Mouse (Mus musculus) neural tube, embryonic 11.5 days (tissue): ENCODE measurements at regions not wholly inside any gene's neighbourhood (a gene's known extent, or its start where the extent isn't known, plus 50 kb on each side); places are given as distances from the start of the nearest gene placed in this dataset.

Experiments
- ATAC-seq: fragments of 200-750 bp; cut with Nextera tagmentation; 2 replicates; pipeline ENCODE4 v1.8.0; 2017; ENCODE audit warnings: moderate number of reproducible peaks, mild to moderate bottlenecking, moderate TSS enrichment, moderate library complexity; ENCODE audit not compliant: insufficient read depth, low FRiP score, low TSS enrichment
- DNase-seq: peaks from one replicate; pipeline ENCODE4 v3.0.0-alpha.2; 2015; ENCODE audit warnings: low spot score
- H3K27ac ChIP-seq: fragments of 300-500 bp; sonication (generic); 2 replicates; pipeline ENCODE4 v1.5.1; 2014; ENCODE audit warnings: low read depth, mild to moderate bottlenecking, low read length
- H3K27me3 ChIP-seq: fragments of 300-500 bp; sonication (generic); 2 replicates; pipeline ENCODE4 v1.6.1; 2014; ENCODE audit warnings: mild to moderate bottlenecking, low read length, mixed read lengths; ENCODE audit not compliant: control insufficient read depth, insufficient read depth
- H3K36me3 ChIP-seq: fragments of 300-500 bp; sonication (generic); 2 replicates; pipeline ENCODE4 v1.6.1; 2014; ENCODE audit warnings: mild to moderate bottlenecking, low read length, moderate library complexity, mixed read lengths; ENCODE audit not compliant: control insufficient read depth, insufficient read depth
- H3K4me1 ChIP-seq: fragments of 300-500 bp; sonication (generic); 2 replicates; pipeline ENCODE4 v1.6.1; 2014; ENCODE audit warnings: low read length, mixed read lengths; ENCODE audit not compliant: control insufficient read depth, insufficient read depth
- H3K4me2 ChIP-seq: fragments of 300-500 bp; sonication (generic); 2 replicates; pipeline ENCODE4 v1.6.1; 2014; ENCODE audit warnings: low read depth, mild to moderate bottlenecking, moderate library complexity
- H3K4me3 ChIP-seq: fragments of 300-500 bp; sonication (generic); 2 replicates; pipeline ENCODE4 v1.5.1; 2014; ENCODE audit warnings: low read depth, low read length
- H3K9ac ChIP-seq: fragments of 300-500 bp; sonication (generic); 2 replicates; pipeline ENCODE4 v1.6.1; 2014; ENCODE audit warnings: mild to moderate bottlenecking, low read length
- H3K9me3 ChIP-seq: fragments of 300-500 bp; sonication (generic); 2 replicates; pipeline ENCODE4 v1.6.1; 2016; ENCODE audit warnings: low read length; ENCODE audit not compliant: control insufficient read depth
- WGBS: fragments of 180-500 bp; shearing (Covaris S2); extraction: QIAGEN DNeasy Blood & Tissue Kit; methylation state at CpG from one replicate; pipeline ENCODE4 v1.1.7; 2014; 5-methylcytosine and 5-hydroxymethylcytosine counted together

- no peak overlapping the region for H3K4me2 ChIP-seq
- no peaks in the 10 kb centered on the region for H3K36me3 ChIP-seq
- no peak for DNase-seq
- no peak for ATAC-seq
- no peak overlapping the region for H3K9ac ChIP-seq
- H3K4me1 ChIP-seq = no peaks in the 10 kb centered on the region
- no peaks in the 10 kb centered on the region for H3K9me3 ChIP-seq
- no peak overlapping the region for H3K4me3 ChIP-seq
- no peaks in the 10 kb centered on the region for H3K27me3 ChIP-seq
- 71% methylated on average over 1 of the region's 1 CpGs for WGBS
- no peak overlapping the region for H3K27ac ChIP-seq
Measured at GRCm38 (mm10) chr4:142952879-142953278, 259.9 kb downstream of the Prdm2 start.

GRCm38 (mm10) chr4:142947673-142948072 lies 265.1 kb downstream of the Prdm2 start:
- ATAC-seq = no peak
- no peaks in the 10 kb centered on the region for H3K9me3 ChIP-seq

GRCm38 (mm10) chr4:142933627-142934026 lies 279.2 kb downstream of the Prdm2 start:
- H3K27me3 ChIP-seq = no peaks in the 10 kb centered on the region
- no peak for DNase-seq
- no peak overlapping the region for H3K9ac ChIP-seq
- no peak overlapping the region for H3K4me3 ChIP-seq
- no peak for ATAC-seq
- no peaks in the 10 kb centered on the region for H3K9me3 ChIP-seq
- H3K36me3 ChIP-seq = no peaks in the 10 kb centered on the region
- H3K4me2 ChIP-seq = no peak overlapping the region
- no peaks in the 10 kb centered on the region for H3K4me1 ChIP-seq
- 79% methylated on average over 9 of the region's 9 CpGs for WGBS
- H3K27ac ChIP-seq = no peak overlapping the region

More at GRCm38 (mm10) chr4:142947673-142948072, 265.1 kb downstream of the Prdm2 start:
- Histone ChIP-seq H3K27me3 (no peaks in the 10 kb centered on the region), H3K9ac (no peak overlapping the region), H3K4me3 (no peak overlapping the region), H3K4me2 (no peak overlapping the region), H3K27ac (no peak overlapping the region), H3K36me3 (no peaks in the 10 kb centered on the region), H3K4me1 (no peaks in the 10 kb centered on the region)
- no peak for DNase-seq
- WGBS = 88% methylated on average over 6 of the region's 6 CpGs

- H3K36me3 ChIP-seq = no peaks in the 10 kb centered on the region
- no peaks in the 10 kb centered on the region for H3K4me1 ChIP-seq
- no peak for DNase-seq
- H3K27me3 ChIP-seq = no peaks in the 10 kb centered on the region
- H3K27ac ChIP-seq = no peak overlapping the region
- 78% methylated on average over 4 of the region's 4 CpGs for WGBS
- no peak overlapping the region for H3K9ac ChIP-seq
- H3K9me3 ChIP-seq = no peaks in the 10 kb centered on the region
- H3K4me2 ChIP-seq = no peak overlapping the region
- ATAC-seq = no peak
- H3K4me3 ChIP-seq = no peak overlapping the region
Measured at GRCm38 (mm10) chr4:142929245-142929644, 283.6 kb downstream of the Prdm2 start.

GRCm38 (mm10) chr4:142927328-142928108 lies 285.3 kb downstream of the Prdm2 start:
- Histone ChIP-seq H3K9ac (no peak overlapping the region), H3K4me2 (no peak overlapping the region), H3K4me1 (no peaks in the 10 kb centered on the region), H3K27ac (no peak overlapping the region), H3K36me3 (no peaks in the 10 kb centered on the region), H3K9me3 (no peaks in the 10 kb centered on the region), H3K4me3 (no peak overlapping the region), H3K27me3 (no peaks in the 10 kb centered on the region)
- no peak for DNase-seq
- WGBS = 88% methylated on average over 7 of the region's 7 CpGs
- ATAC-seq = no peak

- Histone ChIP-seq H3K9ac (no peak overlapping the region), H3K4me2 (no peak overlapping the region), H3K9me3 (no peaks in the 10 kb centered on the region), H3K36me3 (no peaks in the 10 kb centered on the region), H3K4me1 (no peaks in the 10 kb centered on the region), H3K27ac (no peak overlapping the region), H3K4me3 (no peak overlapping the region), H3K27me3 (no peaks in the 10 kb centered on the region)
- 75% methylated on average over 8 of the region's 8 CpGs for WGBS
- DNase-seq (no peak), ATAC-seq (no peak)
Measured at GRCm38 (mm10) chr4:142925111-142925510, 287.7 kb downstream of the Prdm2 start.

- no peaks in the 10 kb centered on the region for H3K9me3 ChIP-seq
- H3K27ac ChIP-seq = no peak overlapping the region
- no peaks in the 10 kb centered on the region for H3K4me1 ChIP-seq
- DNase-seq (peak; percentile 55), ATAC-seq (peak; percentile 74)
- no peaks in the 10 kb centered on the region for H3K27me3 ChIP-seq
- no peak overlapping the region for H3K4me3 ChIP-seq
- no peaks in the 10 kb centered on the region for H3K36me3 ChIP-seq
- H3K4me2 ChIP-seq = peak overlapping the region; percentile 31
- no peak overlapping the region for H3K9ac ChIP-seq
- WGBS = 20% methylated on average over 17 of the region's 17 CpGs
Measured at GRCm38 (mm10) chr4:142909355-142909947, 303.3 kb downstream of the Prdm2 start.

- no peak overlapping the region for H3K4me3 ChIP-seq
- H3K9ac ChIP-seq = no peak overlapping the region
- 69% methylated on average over 6 of the region's 6 CpGs for WGBS
- ATAC-seq (no peak), DNase-seq (no peak)
- no peaks in the 10 kb centered on the region for H3K9me3 ChIP-seq
- no peak overlapping the region for H3K27ac ChIP-seq
- no peaks in the 10 kb centered on the region for H3K27me3 ChIP-seq
- H3K36me3 ChIP-seq = no peaks in the 10 kb centered on the region
- H3K4me2 ChIP-seq = no peak overlapping the region
- H3K4me1 ChIP-seq = no peaks in the 10 kb centered on the region
Measured at GRCm38 (mm10) chr4:142908782-142909181, 304.0 kb downstream of the Prdm2 start.
